Mouse (Mus musculus) heart, adult 9 months (tissue): ENCODE measurements around the gene Tmem119.

Experiments used
- DNase-seq, 2 experiments: peaks; one replicate each; pipeline ENCODE4 v3.0.0; 2022; ENCODE audit warnings: low spot score in 2 of 2

Gene Tmem119

GRCm38 (mm10) chr5:113765641-113766526, 34.4 kb downstream of the Tmem119 start:
- no peak for DNase-seq

DNA sequence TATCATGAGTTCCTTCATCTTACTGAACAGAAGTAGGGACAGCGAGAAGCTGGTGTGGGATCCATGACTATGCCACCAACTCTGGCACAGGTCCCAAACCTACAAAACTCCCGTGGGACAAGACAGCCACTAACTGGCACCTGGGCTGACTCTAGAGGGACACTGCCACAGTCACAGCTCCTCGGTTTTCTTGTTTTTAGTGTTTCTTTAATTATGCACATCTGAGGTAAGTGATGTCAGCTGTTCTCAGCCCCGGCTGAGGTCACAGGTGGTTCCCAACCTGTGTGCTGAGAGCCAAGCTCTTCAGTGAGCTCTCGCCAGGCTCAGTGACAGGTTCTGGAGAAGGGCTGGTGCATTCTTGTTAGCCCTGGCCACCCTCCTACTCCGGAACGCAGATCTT, 35.9 kb downstream of the Tmem119 start:
- no peak for DNase-seq

DNA sequence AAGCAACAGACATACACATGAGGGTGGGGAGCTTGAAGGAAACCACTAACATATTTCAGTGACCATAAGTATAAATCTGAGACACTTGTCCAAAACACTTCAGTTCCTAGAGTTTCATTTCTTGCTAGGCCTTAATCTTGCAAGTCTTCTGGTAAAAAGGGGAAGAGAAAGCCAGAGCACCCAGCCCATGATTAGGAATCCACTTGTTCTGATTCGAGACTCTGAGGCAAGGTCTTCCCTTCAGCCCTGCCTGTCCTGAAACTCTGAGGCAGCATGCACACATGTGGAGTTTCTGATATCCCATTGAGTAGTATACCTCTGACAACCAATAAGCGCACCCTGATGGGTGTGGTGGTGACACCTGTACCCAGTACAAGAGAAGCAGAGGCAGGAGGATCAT, 38.7 kb downstream of the Tmem119 start:
- no peak for DNase-seq

GRCm38 (mm10) chr5:113755347-113756030, 44.8 kb downstream of the Tmem119 start:
- DNase-seq = no peak

- DNase-seq = no peak
Observed at GRCm38 (mm10) chr5:113751521-113752157, 48.7 kb downstream of the Tmem119 start.

DNA sequence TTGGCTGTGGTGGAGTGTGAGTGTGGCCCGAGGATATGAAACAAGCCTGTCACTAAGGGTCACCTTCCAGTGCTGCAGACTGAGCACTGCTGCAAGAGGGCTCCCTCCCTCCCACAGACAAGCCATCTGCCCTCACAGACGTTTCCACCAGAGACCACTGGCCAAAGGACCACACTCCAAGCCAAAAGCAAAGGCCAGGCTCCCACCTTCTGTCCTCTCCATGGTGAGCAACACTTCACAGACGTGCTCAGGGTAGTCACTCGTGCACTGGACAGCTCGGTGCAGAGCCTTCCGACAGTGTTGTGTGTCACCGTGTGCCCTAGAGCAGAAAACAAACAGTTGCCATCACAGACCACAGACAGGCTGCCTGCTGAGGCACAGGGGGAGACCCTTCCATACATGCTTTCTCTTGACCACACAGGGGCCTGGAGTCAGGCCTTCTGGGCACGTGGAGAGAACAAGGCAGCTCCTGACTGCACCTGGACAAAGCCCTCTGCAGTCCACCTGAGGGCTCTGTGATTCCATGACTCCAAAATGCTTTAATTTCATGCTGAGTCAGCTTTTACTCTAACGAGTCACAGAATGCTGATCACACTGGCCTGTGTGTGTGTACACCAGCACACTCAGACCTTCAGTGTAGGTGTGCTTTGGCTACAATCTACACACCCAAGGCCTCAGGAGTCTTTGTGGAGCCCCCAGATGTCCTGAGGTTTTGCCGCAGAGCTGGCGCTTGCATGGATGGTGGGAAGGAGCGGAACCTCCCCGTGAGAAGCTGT, 51.6 kb downstream of the Tmem119 start:
- DNase-seq = no peak

GRCm38 (mm10) chr5:113747629-113748028, 52.7 kb downstream of the Tmem119 start:
- DNase-seq = no peak
